Mouse (Mus musculus): ENCODE measurements around the gene Vipr2.

GRCm38 (mm10) chr12:116054342-116054741 lies 23.2 kb upstream of the Vipr2 start:
- TF ChIP-seq CTCF (IDR thresholded peaks at IDR 0.05; ENCODE audit: low read depth, low read length): no peak
- TF ChIP-seq POLR2A (IDR thresholded peaks at IDR 0.05; ENCODE audit: borderline replicate concordance, low read depth, low read length): no peak
